Comparison of ENCODE assay signal across 21 mouse cellular contexts in the genomic region with DNA sequence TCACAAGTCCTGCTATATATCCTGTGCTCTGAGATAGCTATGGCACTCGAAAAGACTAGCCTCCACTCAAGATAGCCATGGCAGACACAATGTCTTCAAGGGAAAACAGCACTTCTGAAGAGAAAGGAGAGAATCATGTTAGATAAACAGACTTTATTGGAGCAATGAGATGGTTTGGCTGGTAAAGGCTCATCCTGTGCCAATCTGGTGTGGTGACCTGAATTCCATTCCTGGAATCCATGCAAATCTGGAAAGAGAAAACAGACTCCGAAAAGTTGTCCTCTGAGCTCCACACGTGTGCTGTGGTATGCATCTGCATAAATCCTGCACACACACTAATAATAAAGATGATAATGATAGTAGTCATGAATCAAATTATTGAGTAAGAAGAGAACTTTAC. TPM values are rescaled to one million over a fixed set of nuclear protein-coding genes. Genes with fewer than 3 reads are reported as not detected.
"Had no signal": no experiment of that assay in that cellular context is flagged by ENCODE, and none has a peak within 500 bp of the region (broad histone marks: within the 10 kb centered on the region; RNA-seq: fewer than 3 reads in every experiment).

No protein-coding gene starts in this region.

- H3K36me3 ChIP-seq: midbrain, embryonic 10.5 days; midbrain, embryonic 12.5 days; neural tube, embryonic 13.5 days; neural tube, embryonic 15.5 days; stomach, embryonic 15.5 days had no signal

- ATAC-seq: midbrain, embryonic 16.5 days had no signal

- H3K4me2 ChIP-seq: lung, embryonic 14.5 days; midbrain, embryonic 12.5 days; neural tube, embryonic 13.5 days; neural tube, embryonic 15.5 days; stomach, embryonic 15.5 days had no signal

- H3K9me3 ChIP-seq: midbrain, embryonic 10.5 days; midbrain, embryonic 12.5 days; neural tube, embryonic 13.5 days; neural tube, embryonic 15.5 days; stomach, embryonic 15.5 days had no signal

- H3K9ac ChIP-seq: lung, embryonic 14.5 days; midbrain, embryonic 12.5 days; neural tube, embryonic 13.5 days; neural tube, embryonic 15.5 days; stomach, embryonic 15.5 days had no signal

- H3K4me3 ChIP-seq: midbrain, embryonic 10.5 days; midbrain, embryonic 12.5 days; myocyte; neural tube, embryonic 13.5 days; neural tube, embryonic 15.5 days; stomach, embryonic 15.5 days had no signal

- DNase-seq: lung, embryonic 14.5 days; lung, postnatal 10 days; lung, postnatal 4 days; midbrain, embryonic 14.5 days; retina, postnatal 1 day; right cerebral cortex, adult 18-20 months; right cerebral cortex, postnatal 25 days; right cerebral cortex, postnatal 4 days; spleen, adult 18-20 months; thymus, adult 2 months; thymus, postnatal 25 days; thymus, postnatal 4 days had no signal

- H3K27me3 ChIP-seq: midbrain, embryonic 12.5 days; neural tube, embryonic 13.5 days; neural tube, embryonic 15.5 days; stomach, embryonic 15.5 days had no signal

- H3K27ac ChIP-seq: midbrain, embryonic 10.5 days; midbrain, embryonic 12.5 days; neural tube, embryonic 13.5 days; neural tube, embryonic 15.5 days; stomach, embryonic 15.5 days; stomach, postnatal 0 days had no signal

- H3K4me1 ChIP-seq: stomach, embryonic 15.5 days had no signal

RNA-seq across cellular contexts. Expression of gene Mpped2, which starts 48.3 kb away (rescaled TPM):
- total RNA-seq: megakaryocyte, adult 5-6 weeks had no signal
- polyA plus RNA-seq: myocyte had no signal
